In the genomic region with DNA sequence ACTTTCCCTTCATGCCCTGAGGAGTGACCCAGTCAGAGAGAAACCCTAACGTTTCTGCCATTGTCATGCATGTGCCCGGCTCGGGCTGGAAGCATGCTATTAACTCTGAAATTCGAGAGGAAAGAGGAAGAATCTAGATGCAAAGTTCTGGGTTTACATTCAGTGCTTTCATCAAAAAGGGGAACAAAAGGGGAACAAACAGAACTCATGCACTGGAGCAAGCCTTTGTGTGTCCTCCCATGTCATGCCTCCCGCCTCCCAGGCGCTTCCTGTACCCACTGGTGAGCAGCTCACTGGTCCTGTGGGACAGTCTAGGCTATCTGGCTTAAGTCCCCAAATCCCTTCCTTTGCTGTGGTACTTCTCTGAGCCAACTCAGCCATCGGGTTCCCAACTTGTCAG, we compare ENCODE assay signal across 15 mouse cellular contexts.
DNase-seq lines count a peak whose midpoint lies in the region; ATAC-seq and TF ChIP-seq lines count a peak whose summit lies in the region.
"Had no signal": no experiment of that assay in that cellular context is flagged by ENCODE, and none has a peak within 500 bp of the region (broad histone marks: within the 10 kb centered on the region; RNA-seq: fewer than 3 reads in every experiment).

No protein-coding gene starts in this region.

- intact Hi-C loops in gastrocnemius, adult 2 months (cut with DNase I): no loop called here

- no peak for DNase-seq in gastrocnemius, adult 2 months
- no peak for DNase-seq in gastrocnemius, postnatal 4 days (ENCODE audit: low spot score in 2 of 2)
- DNase-seq in spleen, adult 18-20 months: peak; percentile 27 to 32
- DNase-seq in spleen, postnatal 10 days (ENCODE audit: low spot score in 2 of 2): no peak
- DNase-seq in thymus, adult 18-20 months: no peak
- DNase-seq: adrenal gland, postnatal 10 days; cerebellum, adult 9-10 months; liver; liver, postnatal 0 days had no signal

- TF ChIP-seq CTCF in gastrocnemius, adult 2 months (IDR thresholded peaks at IDR 0.05): no peak

- H3K27ac ChIP-seq in gastrocnemius, adult 2 months: peak overlapping the region; percentile 16; the same call in 1 of the 2 replicates
- H3K27ac ChIP-seq: hindbrain, embryonic 14.5 days; kidney, embryonic 15.5 days had no signal

- no peak overlapping the region for H3K4me3 ChIP-seq in gastrocnemius, adult 2 months
- H3K4me3 ChIP-seq: kidney, embryonic 15.5 days had no signal

- ATAC-seq in common myeloid progenitor, adult 5-6 weeks (replicated peaks; ENCODE audit: low read depth, poor library complexity, severe bottlenecking): peak; percentile 80
- peak; percentile 30; the same call in 1 of the 2 replicates for ATAC-seq in neutrophil, adult 5-6 weeks (ENCODE audit: extremely low read depth, insufficient number of reproducible peaks, low FRiP score, poor library complexity, severe bottlenecking)
- ATAC-seq in inflammation-experienced regulatory T-cells, adult 6 months: no peak
- ATAC-seq: intestine, embryonic 16.5 days; liver, postnatal 0 days had no signal

Comparison
In these comparisons a context has a peak if more than half of its experiments do, and no peak if none do; other contexts are left out.
1. DNase-seq: peak in spleen, adult 18-20 months (2 of 2); none in gastrocnemius, adult 2 months (single experiment), gastrocnemius, postnatal 4 days (0 of 2), spleen, postnatal 10 days (0 of 2) and thymus, adult 18-20 months (0 of 2).